Mouse (Mus musculus): ENCODE measurements around the gene Sirpb1a.
"Not testable (repeated sequence)": the region's sequence is repeated elsewhere in the genome, so short reads cannot be mapped to it uniquely, and the experiment has no call there.

Sirpb1a gene

GRCm38 (mm10) chr3:15426447-15426846 is at the start of gene Sirpb1a:
TSS of gene Sirpb1a (minus strand) at chr3:15426520.
- DNase-seq (ENCODE audit: low spot score in 2 of 2): not testable (repeated sequence)

- not testable (repeated sequence) for DNase-seq (ENCODE audit: low spot score in 2 of 2)
Measured at GRCm38 (mm10) chr3:15474831-15475230, 48.5 kb upstream of the Sirpb1a start.

GRCm38 (mm10) chr3:15470158-15470557 is 43.8 kb upstream of the Sirpb1a start:
- DNase-seq (ENCODE audit: low spot score in 2 of 2): not testable (repeated sequence)

- DNase-seq (ENCODE audit: low spot score in 2 of 2): not testable (repeated sequence)
Measured at GRCm38 (mm10) chr3:15443936-15444335, 17.6 kb upstream of the Sirpb1a start.

- DNase-seq (ENCODE audit: low spot score in 2 of 2): not testable (repeated sequence)
Measured at GRCm38 (mm10) chr3:15439844-15440243, 13.5 kb upstream of the Sirpb1a start.

GRCm38 (mm10) chr3:15427917-15428316 is 1.6 kb upstream of the Sirpb1a start:
- DNase-seq (ENCODE audit: low spot score in 2 of 2): no peak

- not testable (repeated sequence) for DNase-seq (ENCODE audit: low spot score in 2 of 2)
Measured at GRCm38 (mm10) chr3:15355690-15356089, 70.6 kb downstream of the Sirpb1a start.

GRCm38 (mm10) chr3:15350318-15350717 is 76.0 kb downstream of the Sirpb1a start:
- not testable (repeated sequence) for DNase-seq (ENCODE audit: low spot score in 2 of 2)

GRCm38 (mm10) chr3:15345606-15346005 is 80.7 kb downstream of the Sirpb1a start:
- DNase-seq (ENCODE audit: low spot score in 2 of 2): not testable (repeated sequence)

- DNase-seq (ENCODE audit: low spot score in 2 of 2): no peak
Measured at GRCm38 (mm10) chr3:15340287-15340686, 86.0 kb downstream of the Sirpb1a start.

GRCm38 (mm10) chr3:15334182-15334581 is 92.1 kb downstream of the Sirpb1a start:
- no peak for DNase-seq (ENCODE audit: low spot score in 2 of 2)

- no peak for DNase-seq (ENCODE audit: low spot score in 2 of 2)
Measured at GRCm38 (mm10) chr3:15332063-15332462, 94.3 kb downstream of the Sirpb1a start, which contains the start of gene Gm9733. TSS of gene Gm9733 (minus strand) at chr3:15332302.

- no peak for DNase-seq (ENCODE audit: low spot score in 2 of 2)
Measured at GRCm38 (mm10) chr3:15331545-15331944, 94.8 kb downstream of the Sirpb1a start.

- no peak for DNase-seq (ENCODE audit: low spot score in 2 of 2)
Measured at GRCm38 (mm10) chr3:15329549-15329948, 96.8 kb downstream of the Sirpb1a start.

Measured in frontal cortex, postnatal 14 days (tissue).